Mouse (Mus musculus): ENCODE results near the gene Sgpp2.

- TF ChIP-seq GATA1 (IDR thresholded peaks at IDR 0.05; ENCODE audit: borderline replicate concordance, low read length) (no peak), CTCF (IDR thresholded peaks at IDR 0.05; ENCODE audit: low read depth, low read length) (no peak), GATA2 (IDR thresholded peaks at IDR 0.05; ENCODE audit: borderline replicate concordance, low read depth, low read length) (no peak), TAL1 (conservative IDR thresholded peaks at IDR 0.05; ENCODE audit: low read depth, low read length) (no peak)
Observed at GRCm38 (mm10) chr1:78309280-78309679, 865 bp upstream of the Sgpp2 start.

Measured in G1E (cell line).